Mouse (Mus musculus): Measurements from ENCODE around the gene Tut4. TPM values are rescaled to one million over a fixed set of nuclear protein-coding genes. Genes with fewer than 3 reads are reported as not detected.

Gene Tut4
- total RNA-seq, 2 experiments from 2014 or later: 40.9 to 43.5 TPM

DNA sequence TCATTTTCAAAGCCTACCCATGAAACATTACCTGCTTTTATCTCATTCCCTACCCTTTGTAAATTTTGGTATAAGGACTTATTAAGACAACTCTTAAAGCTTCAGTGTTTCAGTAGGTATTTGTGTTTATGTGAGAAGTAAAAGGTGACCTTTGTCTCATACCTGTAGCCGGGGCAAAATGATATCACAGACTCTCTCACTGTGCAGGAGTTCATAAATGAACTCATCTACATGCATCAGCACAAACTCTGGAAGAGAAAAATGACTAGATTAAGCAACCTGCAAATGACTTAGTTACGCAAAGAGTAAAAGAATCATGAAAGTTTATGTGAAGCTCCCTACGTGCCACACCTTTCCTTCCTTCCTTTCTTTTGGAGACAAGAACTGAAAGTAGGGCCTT lies 113.4 kb downstream of the Tut4 start:
- DNase-seq (ENCODE audit: extremely low spot score in 1 of 2, low spot score in 2 of 2): no peak
- no peak overlapping the region for H3K27ac ChIP-seq
- no peak overlapping the region for H3K4me3 ChIP-seq
- no peak for TF ChIP-seq CTCF (IDR thresholded peaks at IDR 0.05)
- intact Hi-C loops (cut with DNase I): no loop called here

DNA sequence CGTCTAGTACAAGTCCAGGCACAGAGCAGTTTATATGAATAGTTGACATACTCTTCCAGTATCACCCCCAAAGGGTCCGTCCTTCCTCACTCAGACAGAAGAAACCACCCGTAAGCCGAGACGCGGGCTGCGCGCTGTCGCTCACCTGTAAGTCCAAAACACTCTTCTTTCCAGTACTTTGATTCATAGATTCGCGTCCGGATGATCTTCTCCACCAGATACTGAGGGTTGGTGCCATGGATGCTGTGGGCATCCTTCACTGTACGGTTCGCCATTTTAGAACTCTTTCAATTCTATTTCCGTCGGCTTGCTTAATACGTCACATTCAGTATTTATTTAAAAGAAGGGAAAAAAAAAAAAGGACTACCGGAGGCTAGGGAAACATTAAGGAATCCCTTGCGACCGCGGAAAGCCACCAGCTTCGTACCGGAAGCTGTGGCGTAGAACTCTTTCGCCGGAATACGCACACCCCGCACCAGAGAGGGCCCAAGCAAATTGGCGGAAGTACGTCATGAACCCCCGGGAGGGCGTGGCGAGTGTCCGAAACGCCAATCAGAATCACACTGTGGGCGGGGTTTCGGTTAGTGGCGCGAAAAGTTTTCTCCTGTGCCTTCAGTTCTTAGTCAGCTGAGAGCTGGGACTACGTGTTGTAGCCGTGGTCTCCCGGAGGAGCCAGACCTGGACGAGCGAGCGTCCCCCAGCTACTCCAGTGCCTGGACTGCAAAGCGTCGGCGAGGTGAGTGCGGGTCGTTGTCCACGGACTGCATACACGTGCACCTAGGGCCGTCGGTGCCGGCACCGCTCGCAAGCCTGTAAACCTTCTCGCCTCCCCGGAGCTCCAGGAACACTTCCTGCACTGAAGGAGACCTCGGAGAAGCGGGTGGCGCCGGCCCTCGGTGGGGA lies 119.9 kb downstream of the Tut4 start, which contains the start of the genes Prpf38a and Orc1:
TSS of gene Prpf38a (minus strand) at position 497 of the 903 bp plus-strand sequence.
TSS of gene Orc1 (plus strand) at position 584 of the 903 bp plus-strand sequence.
- no peak for TF ChIP-seq CTCF (IDR thresholded peaks at IDR 0.05)
- intact Hi-C loops (cut with DNase I): loop anchor here (1.0 to 5.0 kb wide), 3 partner anchors 40 to 253 kb away; partner anchors contain the start of genes Btf3l4, Cc2d1b and Txndc12
- H3K27ac ChIP-seq: peak within 1 kb of the TSS; percentile 87
- H3K4me3 ChIP-seq: peak within 1 kb of the TSS; percentile 87
- DNase-seq (ENCODE audit: extremely low spot score in 1 of 2, low spot score in 2 of 2): peak; percentile 96 to 97

DNA sequence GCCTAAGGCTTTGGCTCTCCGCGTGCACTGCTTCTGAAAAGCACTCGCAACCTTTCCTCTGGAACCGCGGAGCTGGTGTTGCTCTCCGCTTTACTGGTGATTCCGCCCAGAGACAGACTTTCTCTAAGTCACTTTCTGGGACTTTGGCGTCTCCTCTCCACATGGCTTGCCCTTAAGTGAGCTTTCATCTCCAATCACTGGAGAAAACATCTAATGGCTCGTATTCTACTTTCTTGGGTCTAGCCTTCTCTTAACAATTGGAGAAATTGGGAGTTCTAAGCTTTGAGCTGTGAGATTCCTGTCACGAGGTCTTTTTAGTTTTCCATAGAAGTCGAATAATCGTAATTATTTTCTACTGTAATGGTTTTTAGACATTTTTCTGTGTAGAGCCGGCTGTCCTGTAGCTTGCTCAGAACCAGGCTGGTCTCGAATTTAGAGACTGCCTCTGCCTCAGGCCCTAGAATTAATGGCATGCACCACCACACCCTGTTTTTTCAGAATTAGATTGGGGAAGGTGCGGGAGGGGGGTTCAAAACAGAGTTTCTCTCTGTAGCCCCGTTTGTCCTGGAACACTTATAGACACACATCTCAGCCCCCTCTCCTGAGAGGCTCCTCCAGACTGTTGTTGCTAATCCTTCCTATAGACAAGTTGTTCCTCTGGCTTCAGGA lies 120.7 kb downstream of the Tut4 start:
- no peak for DNase-seq (ENCODE audit: extremely low spot score in 1 of 2, low spot score in 2 of 2)
- no peak overlapping the region for H3K27ac ChIP-seq
- intact Hi-C loops (cut with DNase I): loop anchor here (1.0 to 5.0 kb wide), 3 partner anchors 39 to 252 kb away; partner anchors contain the start of genes Btf3l4, Cc2d1b and Txndc12
- no peak for TF ChIP-seq CTCF (IDR thresholded peaks at IDR 0.05)
- peak overlapping the region; percentile 87 for H3K4me3 ChIP-seq

DNA sequence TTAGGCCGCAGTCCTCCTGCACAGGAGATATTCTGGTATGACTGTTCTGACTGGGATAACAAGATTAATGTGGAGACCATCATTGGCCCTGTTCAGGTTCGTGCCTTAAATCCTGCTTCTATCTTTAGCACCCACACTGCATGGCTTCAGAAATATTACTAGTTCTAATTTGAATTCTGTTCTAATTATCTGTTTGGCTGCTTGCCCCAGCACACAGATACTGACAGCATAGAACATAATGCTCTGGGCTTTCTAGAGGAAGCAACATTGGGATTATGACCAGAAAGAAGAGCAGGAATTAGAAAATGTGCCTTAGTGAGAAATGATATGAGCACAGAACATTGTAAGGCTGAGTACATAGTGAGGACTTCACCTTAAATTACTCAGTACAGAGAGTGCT lies 134.2 kb downstream of the Tut4 start:
- TF ChIP-seq CTCF (IDR thresholded peaks at IDR 0.05): no peak
- no peak for DNase-seq (ENCODE audit: extremely low spot score in 1 of 2, low spot score in 2 of 2)
- intact Hi-C loops (cut with DNase I): no loop called here
- Histone ChIP-seq H3K4me3 (no peak overlapping the region), H3K27ac (no peak overlapping the region)

- intact Hi-C loops (cut with DNase I): no loop called here
- DNase-seq (ENCODE audit: extremely low spot score in 1 of 2, low spot score in 2 of 2): no peak
Measured at GRCm38 (mm10) chr4:108595785-108596184, 136.6 kb downstream of the Tut4 start.

GRCm38 (mm10) chr4:108598306-108598705 lies 139.1 kb downstream of the Tut4 start:
- Histone ChIP-seq H3K4me3 (no peak overlapping the region), H3K27ac (no peak overlapping the region)
- intact Hi-C loops (cut with DNase I): no loop called here
- no peak for DNase-seq (ENCODE audit: extremely low spot score in 1 of 2, low spot score in 2 of 2)
- no peak for TF ChIP-seq CTCF (IDR thresholded peaks at IDR 0.05)

More at GRCm38 (mm10) chr4:108595785-108596184, 136.6 kb downstream of the Tut4 start:
- no peak for TF ChIP-seq CTCF (IDR thresholded peaks at IDR 0.05)
- no peak overlapping the region for H3K27ac ChIP-seq
- H3K4me3 ChIP-seq: no peak overlapping the region

- Histone ChIP-seq H3K4me3 (no peak overlapping the region), H3K27ac (no peak overlapping the region)
- DNase-seq (ENCODE audit: extremely low spot score in 1 of 2, low spot score in 2 of 2): no peak
- intact Hi-C loops (cut with DNase I): no loop called here
- TF ChIP-seq CTCF (IDR thresholded peaks at IDR 0.05): no peak
Measured at GRCm38 (mm10) chr4:108601870-108602269, 142.6 kb downstream of the Tut4 start.

DNA sequence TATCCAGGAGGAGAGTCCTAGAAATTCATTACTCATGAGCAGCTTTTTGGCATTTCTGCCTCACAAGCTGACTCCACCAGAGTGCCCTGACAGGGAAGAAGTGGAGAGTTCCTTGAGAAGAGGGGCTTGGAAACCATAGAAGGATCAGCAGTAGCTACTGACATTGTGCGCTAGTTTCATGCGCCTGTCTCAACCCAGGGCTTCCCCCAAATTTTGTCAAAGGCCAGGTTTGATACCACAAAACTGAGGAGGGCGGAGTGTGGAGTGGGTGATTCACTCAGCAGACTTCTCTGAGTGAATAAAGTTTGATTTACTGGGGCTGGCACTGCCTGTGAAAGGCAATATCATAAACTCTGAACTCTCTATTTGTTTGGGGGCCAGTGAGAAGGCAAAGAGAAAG lies 149.4 kb downstream of the Tut4 start:
- intact Hi-C loops (cut with DNase I): no loop called here
- DNase-seq (ENCODE audit: extremely low spot score in 1 of 2, low spot score in 2 of 2): no peak
- H3K4me3 ChIP-seq: no peak overlapping the region
- no peak overlapping the region for H3K27ac ChIP-seq
- no peak for TF ChIP-seq CTCF (IDR thresholded peaks at IDR 0.05)

Other genes with a start within 250 kb of the Tut4 start
- gene Zyg11a, start 241.4 kb upstream of the Tut4 start, total RNA-seq (2021): not detected
- gene Zyg11b, start 158.3 kb upstream of the Tut4 start, total RNA-seq (2021): 10 to 100 TPM; 96.7 to 98.7 TPM
- gene Coa7, start 131.3 kb upstream of the Tut4 start, total RNA-seq (2021): 10 to 100 TPM; 24.1 to 28.5 TPM
- gene Shisal2a, start 76.1 kb upstream of the Tut4 start, total RNA-seq (2021): not detected
- 1 to 10 TPM; 4.7 to 4.8 TPM for gene Gpx7, start 52.5 kb upstream of the Tut4 start, total RNA-seq (2021)
- gene Prpf38a, start 119.9 kb downstream of the Tut4 start, total RNA-seq (2021): 10 to 100 TPM; 28.5 to 29.3 TPM
- not detected for gene Orc1, start 120.0 kb downstream of the Tut4 start, total RNA-seq (2021)
- 10 to 100 TPM; 35.5 to 40.3 TPM for gene Cc2d1b, start 160.5 kb downstream of the Tut4 start, total RNA-seq (2021)

Data from left cerebral cortex, adult 2 months (tissue).